Mouse (Mus musculus) lung, postnatal 36 days (tissue): Measurements from ENCODE around the gene Dcun1d3.

Experiments
- DNase-seq: peaks from one replicate; pipeline ENCODE4 v3.0.0; 2022; ENCODE audit warnings: mixed read lengths

Dcun1d3 gene

DNA sequence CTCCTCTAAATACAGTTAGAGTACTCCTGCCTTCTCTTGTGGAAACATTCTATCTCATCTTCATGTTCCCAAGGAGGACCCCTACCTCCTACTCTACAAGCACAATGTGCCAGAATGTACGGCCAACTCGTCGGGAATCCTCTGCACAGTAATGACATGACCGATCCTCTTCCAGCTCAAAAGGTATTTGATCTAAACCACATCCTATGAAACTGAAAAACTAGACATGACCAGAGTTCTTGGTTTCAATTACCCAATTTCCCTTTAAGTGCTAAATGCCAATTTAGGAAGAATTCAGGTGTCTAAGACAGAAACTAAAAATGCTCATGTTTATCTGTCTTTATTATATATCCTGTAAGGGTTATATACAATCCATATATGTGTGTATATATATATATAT is 23.9 kb downstream of the Dcun1d3 start:
- no peak for DNase-seq

DNA sequence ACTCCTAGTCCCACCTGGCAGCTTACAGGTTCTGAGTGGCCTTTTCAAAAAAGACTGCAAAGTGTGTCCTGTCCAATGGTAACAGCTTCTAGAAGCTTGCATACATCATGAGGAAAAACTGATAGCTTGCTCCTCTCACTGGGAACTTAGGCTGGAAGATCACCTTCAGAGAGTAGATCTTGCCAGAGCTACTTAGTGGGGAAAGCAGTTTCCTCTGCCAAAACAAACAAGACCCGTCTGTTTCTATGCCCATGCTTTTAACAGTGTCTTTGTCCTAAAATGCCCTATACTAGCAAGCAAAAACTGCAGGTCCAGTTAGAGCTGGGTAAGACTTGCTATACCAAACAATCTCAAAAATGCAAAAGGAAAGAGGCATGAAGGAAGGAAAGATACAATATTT is 30.0 kb downstream of the Dcun1d3 start:
- DNase-seq: no peak

GRCm38 (mm10) chr7:119864500-119864899 is 31.6 kb downstream of the Dcun1d3 start:
- DNase-seq: no peak

- no peak for DNase-seq
Observed at GRCm38 (mm10) chr7:119862167-119862566, 33.9 kb downstream of the Dcun1d3 start.

GRCm38 (mm10) chr7:119861335-119862091 is 34.6 kb downstream of the Dcun1d3 start:
- DNase-seq: peak; percentile 74

DNA sequence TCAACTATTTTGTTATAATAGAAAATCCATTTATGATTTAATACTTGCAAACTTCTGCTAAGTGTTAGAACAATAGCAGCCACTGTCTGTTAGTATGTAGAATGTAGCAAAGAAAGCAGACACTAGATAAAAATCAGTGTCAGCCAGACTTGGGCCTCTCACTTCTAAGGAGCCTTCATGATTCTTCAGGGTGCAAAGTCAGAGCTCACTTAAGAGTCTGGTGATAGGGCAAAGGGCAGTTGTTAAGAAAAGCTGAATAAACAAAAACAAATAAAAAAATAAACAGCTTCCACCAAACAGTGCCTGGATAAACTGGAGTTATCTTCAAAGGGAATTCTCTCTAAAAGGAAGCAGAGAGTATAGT is 35.1 kb downstream of the Dcun1d3 start:
- no peak for DNase-seq

GRCm38 (mm10) chr7:119860554-119860953 is 35.5 kb downstream of the Dcun1d3 start:
- no peak for DNase-seq

- DNase-seq: no peak
Observed at GRCm38 (mm10) chr7:119860116-119860515, 36.0 kb downstream of the Dcun1d3 start.

DNA sequence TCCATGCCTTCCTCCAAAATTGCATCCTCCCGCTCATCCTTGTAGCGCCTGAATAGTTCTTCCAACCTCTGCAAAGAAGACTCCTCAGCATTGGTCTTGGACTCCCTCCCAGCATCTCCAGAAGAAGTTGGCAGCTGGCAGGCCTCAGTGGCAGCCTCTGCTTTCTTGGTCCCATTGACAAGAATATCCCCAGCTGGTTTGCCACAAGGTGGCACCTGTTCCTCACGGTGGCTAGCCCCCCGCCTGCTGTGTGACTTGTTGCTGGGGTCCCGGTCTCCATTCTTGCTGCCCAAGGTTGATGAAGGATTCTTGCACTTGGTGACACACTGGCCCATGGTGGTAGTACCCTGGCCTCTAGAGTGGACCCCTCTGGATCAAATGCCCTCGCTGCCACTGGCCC is 36.6 kb downstream of the Dcun1d3 start:
- peak; percentile 36 for DNase-seq

- DNase-seq: no peak
Observed at GRCm38 (mm10) chr7:119855031-119855430, 41.1 kb downstream of the Dcun1d3 start.

- no peak for DNase-seq
Observed at GRCm38 (mm10) chr7:119854362-119854761, 41.7 kb downstream of the Dcun1d3 start.

GRCm38 (mm10) chr7:119853186-119853585 is 42.9 kb downstream of the Dcun1d3 start:
- no peak for DNase-seq

- no peak for DNase-seq
Observed at GRCm38 (mm10) chr7:119852494-119852893, 43.6 kb downstream of the Dcun1d3 start.

GRCm38 (mm10) chr7:119850737-119851136 is 45.4 kb downstream of the Dcun1d3 start:
- DNase-seq: peak; percentile 87

DNA sequence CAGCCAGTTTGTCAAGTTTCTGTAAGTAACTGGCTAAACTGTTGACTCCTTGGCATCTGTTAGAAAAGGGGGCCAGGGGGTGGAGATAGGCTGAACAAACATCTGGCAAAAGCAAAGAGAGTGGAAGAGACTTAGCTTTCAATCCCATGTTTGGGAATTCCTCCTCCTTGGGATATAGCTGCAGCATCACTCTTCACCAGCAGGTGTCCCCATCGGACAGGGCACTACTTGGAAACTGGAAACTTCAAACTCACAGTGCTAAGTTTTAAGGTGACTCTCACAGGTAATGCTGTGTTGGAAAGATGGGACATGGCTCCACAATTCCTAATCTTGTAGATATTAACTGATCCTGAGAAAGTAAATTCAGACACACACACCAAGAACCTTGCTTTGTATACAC is 47.0 kb downstream of the Dcun1d3 start:
- peak; percentile 86 for DNase-seq

DNA sequence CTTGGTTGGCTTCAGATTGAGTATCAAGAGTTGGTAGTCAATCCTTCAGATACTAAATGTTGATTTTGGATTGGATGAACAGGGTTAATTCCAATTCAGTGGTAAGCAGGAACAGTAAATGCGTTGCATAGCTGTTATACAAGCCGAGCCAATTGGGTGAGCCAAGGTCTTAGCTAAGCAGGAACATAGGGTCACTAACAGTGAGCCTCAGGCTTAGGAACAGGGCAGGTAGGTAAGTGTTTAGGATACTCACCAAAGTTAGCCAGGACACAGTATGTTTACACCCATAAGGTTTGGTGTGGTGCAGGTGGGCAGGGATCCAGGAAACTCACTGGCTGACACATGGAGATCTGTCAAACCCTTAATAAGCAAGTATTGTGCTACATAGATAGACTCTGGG is 48.7 kb downstream of the Dcun1d3 start:
- DNase-seq: no peak

- no peak for DNase-seq
Observed at GRCm38 (mm10) chr7:119845541-119845940, 50.6 kb downstream of the Dcun1d3 start.

DNA sequence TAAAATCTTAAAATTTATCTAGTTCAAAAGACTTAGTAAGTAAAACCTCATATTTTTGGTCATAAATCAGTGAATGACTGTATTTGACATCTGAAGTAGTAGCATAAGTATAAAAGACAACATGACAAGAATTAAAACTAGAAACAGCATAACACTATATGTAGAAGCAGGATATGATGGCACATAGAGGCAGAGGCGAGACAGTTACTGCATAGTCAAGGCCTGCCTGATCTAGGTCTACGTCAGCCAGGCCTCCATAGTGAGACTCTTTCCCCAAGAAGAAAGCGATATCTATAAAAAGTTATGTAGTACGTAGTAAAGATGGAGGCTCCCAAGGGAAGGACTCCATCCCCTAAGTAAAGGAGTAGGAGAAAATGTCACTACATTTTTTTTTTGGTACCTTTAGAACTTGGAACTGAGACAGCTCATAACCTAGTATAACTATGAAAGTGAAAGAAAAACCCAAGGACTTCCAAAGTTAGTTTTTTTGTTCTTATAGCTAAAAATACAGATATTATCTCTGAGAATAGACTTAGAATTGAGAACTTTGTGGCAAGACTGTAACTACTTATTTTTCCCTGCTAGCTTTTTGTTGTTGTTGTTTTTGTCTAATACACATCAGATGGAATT is 54.2 kb downstream of the Dcun1d3 start:
- DNase-seq: no peak

DNA sequence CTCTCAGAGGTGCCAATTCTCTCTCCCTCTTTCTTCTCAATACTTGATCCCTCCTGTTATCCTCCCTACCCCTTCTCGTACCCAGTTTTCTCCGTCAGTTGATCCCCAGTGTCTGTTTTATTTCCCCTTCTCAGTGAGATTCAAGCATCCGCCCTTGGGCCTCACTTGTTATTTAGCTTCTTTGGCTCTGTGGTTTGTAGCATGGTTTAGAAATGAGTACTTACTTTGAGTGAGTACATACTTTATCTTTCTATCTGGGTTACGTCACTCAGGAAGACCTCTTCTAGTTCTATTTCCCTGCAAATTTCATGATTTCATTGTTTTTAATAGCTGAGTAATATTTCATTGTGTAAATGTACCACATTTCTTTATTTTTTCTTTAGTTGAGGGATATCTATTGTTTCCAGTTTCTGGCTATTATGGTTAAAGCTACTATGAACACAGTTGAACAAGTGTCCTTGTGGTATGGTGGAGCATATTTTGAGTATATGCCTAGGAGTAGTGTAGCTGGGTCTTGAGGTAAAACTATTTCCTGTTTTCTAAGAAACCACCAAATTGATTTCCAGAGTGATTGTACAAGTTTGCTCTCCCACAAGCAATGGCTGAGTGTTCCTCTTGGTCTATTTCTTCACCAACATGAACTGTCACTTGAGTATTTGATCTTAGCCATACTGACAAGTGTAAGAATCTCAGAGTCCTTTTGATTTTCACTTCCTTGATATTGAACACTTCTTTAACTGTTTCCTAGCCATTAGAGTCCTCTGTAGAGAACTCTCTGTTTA is 59.9 kb downstream of the Dcun1d3 start:
- no peak for DNase-seq

DNA sequence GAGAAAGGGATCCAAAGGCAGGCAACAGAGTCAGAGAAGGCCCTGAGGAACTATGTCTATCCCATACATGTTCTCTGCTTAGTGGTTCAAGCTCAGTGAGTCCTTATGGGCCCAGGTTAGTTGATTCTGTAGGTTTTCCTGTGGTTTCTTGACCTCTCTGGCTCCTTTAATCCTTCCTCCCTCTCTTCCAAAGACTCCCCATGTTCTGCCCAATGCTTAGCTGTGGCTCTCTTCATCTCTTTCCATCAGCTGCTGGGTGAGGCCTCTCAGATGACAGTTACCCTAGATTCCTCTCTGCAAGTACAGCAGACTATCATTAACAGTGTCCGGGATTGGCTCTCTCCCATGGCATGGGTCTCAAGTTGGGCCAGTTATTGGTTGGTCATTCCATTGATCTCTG is 60.7 kb downstream of the Dcun1d3 start:
- DNase-seq: no peak

- no peak for DNase-seq
Observed at GRCm38 (mm10) chr7:119808723-119809122, 87.4 kb downstream of the Dcun1d3 start.

DNA sequence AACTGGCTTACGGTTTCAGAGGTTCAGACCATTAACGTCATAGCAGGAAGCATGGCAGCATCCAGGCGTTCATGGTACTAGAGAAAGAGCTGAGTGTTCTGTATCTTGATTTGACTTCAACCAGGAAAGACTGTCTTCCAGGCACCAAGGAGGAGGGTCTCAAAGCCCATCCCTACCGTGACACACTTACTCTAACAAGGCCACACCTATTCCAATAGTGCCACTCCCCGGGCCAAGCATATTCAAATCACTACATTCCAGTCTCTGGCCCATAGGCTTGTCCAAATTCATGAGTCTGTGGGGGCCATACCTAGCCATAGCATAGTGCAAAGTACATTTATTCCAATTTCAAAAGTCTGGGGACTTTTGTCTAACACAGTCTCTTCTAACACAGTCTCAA is 88.7 kb downstream of the Dcun1d3 start:
- no peak for DNase-seq
